Mouse (Mus musculus) testis, adult 2 months (tissue): ENCODE results near the gene Gnmt.

ENCODE experiments used
- CTCF ChIP-seq: fragments of 200-500 bp; IDR thresholded peaks from 2 replicates; pipeline ENCODE4 v1.5.1; 2012; ENCODE audit warnings: low read depth, mild to moderate bottlenecking, inconsistent platforms, low read length, moderate library complexity; ENCODE audit not compliant: control insufficient read depth, insufficient read depth, insufficient replicate concordance
- POLR2A ChIP-seq: fragments of 200-500 bp; IDR thresholded peaks from 2 replicates; pipeline ENCODE4 v1.6.1; 2012; ENCODE audit warnings: low read depth, mild to moderate bottlenecking, inconsistent platforms, low read length, moderate library complexity; ENCODE audit not compliant: control insufficient read depth

DNA sequence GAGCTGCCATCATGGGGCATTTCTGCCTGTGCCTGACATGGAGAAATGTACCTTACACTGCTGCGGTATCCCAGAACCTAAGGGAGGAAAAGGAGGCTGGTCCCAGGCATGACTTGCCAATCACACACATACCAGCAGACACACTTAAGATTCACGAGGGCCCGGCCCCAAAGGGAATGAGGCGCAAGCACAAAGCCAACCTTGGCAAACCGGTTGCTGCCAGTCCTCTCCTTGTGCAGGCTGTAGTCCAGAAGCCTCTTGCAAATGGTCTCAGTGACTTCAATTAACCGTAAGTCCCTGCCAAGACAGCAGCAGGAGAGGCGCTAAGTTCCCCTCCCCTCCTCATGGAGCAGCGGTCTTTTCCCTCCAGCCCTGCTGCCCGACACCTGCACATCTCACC, 14.0 kb upstream of the Gnmt start:
- no peak for TF ChIP-seq CTCF
- TF ChIP-seq POLR2A, result no peak
